Mouse (Mus musculus): ENCODE results near the gene Trak1. TPM values are rescaled to one million over a fixed set of nuclear protein-coding genes. Genes with fewer than 3 reads are reported as not detected.

Trak1 gene
- polyA plus RNA-seq, 1 experiment from 2014 or later, result 32.2 TPM

- ATAC-seq (ENCODE audit: extremely low read depth, insufficient number of reproducible peaks, low FRiP score, low TSS enrichment), result no peak
- no peak overlapping the region for H3K9ac ChIP-seq
- 74% methylated on average over 6 of the region's 6 CpGs for WGBS
- H3K27ac ChIP-seq (replicated peaks), result no peak overlapping the region
- H3K4me2 ChIP-seq, result no peak overlapping the region
- H3K36me3 ChIP-seq, result no peaks in the 10 kb centered on the region
- no peaks in the 10 kb centered on the region for H3K9me3 ChIP-seq
- H3K27me3 ChIP-seq (replicated peaks), result no peaks in the 10 kb centered on the region
- H3K4me1 ChIP-seq, result peaks cover 69% of the 10 kb centered on the region
- H3K4me3 ChIP-seq, result no peak overlapping the region
These were observed 126.3 kb downstream of the Trak1 start for GRCm38 (mm10) chr9:121423621-121424020.

- no peak overlapping the region for H3K4me3 ChIP-seq
- 86% methylated on average over 16 of the region's 16 CpGs for WGBS
- no peaks in the 10 kb centered on the region for H3K36me3 ChIP-seq
- no peaks in the 10 kb centered on the region for H3K9me3 ChIP-seq
- H3K27ac ChIP-seq (replicated peaks), result no peak overlapping the region
- H3K27me3 ChIP-seq (replicated peaks), result no peaks in the 10 kb centered on the region
- no peak overlapping the region for H3K9ac ChIP-seq
- peaks cover 71% of the 10 kb centered on the region for H3K4me1 ChIP-seq
- no peak overlapping the region for H3K4me2 ChIP-seq
- no peak for ATAC-seq (ENCODE audit: extremely low read depth, insufficient number of reproducible peaks, low FRiP score, low TSS enrichment)
These were observed 127.2 kb downstream of the Trak1 start for GRCm38 (mm10) chr9:121424281-121425164.

GRCm38 (mm10) chr9:121426451-121426850 is 129.1 kb downstream of the Trak1 start:
- Histone ChIP-seq H3K27me3 (replicated peaks) (no peaks in the 10 kb centered on the region), H3K9ac (no peak overlapping the region), H3K4me3 (no peak overlapping the region), H3K9me3 (no peaks in the 10 kb centered on the region), H3K27ac (replicated peaks) (peak overlapping the region; percentile 37), H3K36me3 (no peaks in the 10 kb centered on the region), H3K4me1 (peaks cover 74% of the 10 kb centered on the region), H3K4me2 (no peak overlapping the region)
- ATAC-seq (ENCODE audit: extremely low read depth, insufficient number of reproducible peaks, low FRiP score, low TSS enrichment), result no peak
- WGBS, result 48% methylated on average over 3 of the region's 3 CpGs

GRCm38 (mm10) chr9:121426902-121427301 is 129.6 kb downstream of the Trak1 start:
- H3K4me1 ChIP-seq, result peaks cover 69% of the 10 kb centered on the region
- no peak overlapping the region for H3K4me3 ChIP-seq
- H3K4me2 ChIP-seq, result no peak overlapping the region
- H3K27me3 ChIP-seq (replicated peaks), result no peaks in the 10 kb centered on the region
- H3K36me3 ChIP-seq, result 0 out of 2 replicates have a peak, but pooled peaks cover under 1% of the 10 kb centered on the region
- no peak for ATAC-seq (ENCODE audit: extremely low read depth, insufficient number of reproducible peaks, low FRiP score, low TSS enrichment)
- no peak overlapping the region for H3K9ac ChIP-seq
- 81% methylated on average over 5 of the region's 5 CpGs for WGBS
- peak overlapping the region; percentile 37 for H3K27ac ChIP-seq (replicated peaks)
- no peaks in the 10 kb centered on the region for H3K9me3 ChIP-seq

- H3K4me3 ChIP-seq, result no peak overlapping the region
- no peaks in the 10 kb centered on the region for H3K27me3 ChIP-seq (replicated peaks)
- H3K9ac ChIP-seq, result no peak overlapping the region
- peak overlapping the region; percentile 33; the same call in 1 of the 2 replicates for H3K27ac ChIP-seq (replicated peaks)
- ATAC-seq (ENCODE audit: extremely low read depth, insufficient number of reproducible peaks, low FRiP score, low TSS enrichment), result no peak
- no peak overlapping the region for H3K4me2 ChIP-seq
- H3K4me1 ChIP-seq, result peaks cover 62% of the 10 kb centered on the region
- 78% methylated on average over 7 of the region's 7 CpGs for WGBS
- peaks cover 10% of the 10 kb centered on the region for H3K36me3 ChIP-seq
- H3K9me3 ChIP-seq, result no peaks in the 10 kb centered on the region
These were observed 132.3 kb downstream of the Trak1 start for GRCm38 (mm10) chr9:121429592-121429991.

GRCm38 (mm10) chr9:121430379-121430778 is 133.1 kb downstream of the Trak1 start:
- Histone ChIP-seq H3K4me3 (no peak overlapping the region), H3K4me2 (peak overlapping the region; percentile 2; the same call in 1 of the 2 replicates), H3K9me3 (no peaks in the 10 kb centered on the region), H3K36me3 (peaks cover 10% of the 10 kb centered on the region), H3K27me3 (replicated peaks) (no peaks in the 10 kb centered on the region), H3K4me1 (peaks cover 64% of the 10 kb centered on the region), H3K27ac (replicated peaks) (peak overlapping the region; percentile 33), H3K9ac (0 out of 2 replicates have a peak overlapping the region, but pooled peaks have one; percentile 6)
- no peak for ATAC-seq (ENCODE audit: extremely low read depth, insufficient number of reproducible peaks, low FRiP score, low TSS enrichment)
- WGBS, result 30% methylated on average over 6 of the region's 6 CpGs

- Histone ChIP-seq H3K4me2 (no peak overlapping the region), H3K9me3 (no peaks in the 10 kb centered on the region), H3K27me3 (replicated peaks) (no peaks in the 10 kb centered on the region), H3K36me3 (peaks cover 10% of the 10 kb centered on the region), H3K9ac (no peak overlapping the region), H3K27ac (replicated peaks) (peak overlapping the region; percentile 75; the same call in 1 of the 2 replicates), H3K4me1 (peaks cover 57% of the 10 kb centered on the region), H3K4me3 (no peak overlapping the region)
- no peak for ATAC-seq (ENCODE audit: extremely low read depth, insufficient number of reproducible peaks, low FRiP score, low TSS enrichment)
- WGBS, result 79% methylated on average over 15 of the region's 15 CpGs
These were observed 136.6 kb downstream of the Trak1 start for GRCm38 (mm10) chr9:121433745-121434528.

GRCm38 (mm10) chr9:121435332-121435956 is 138.1 kb downstream of the Trak1 start:
- WGBS, result 32% methylated on average over 3 of the region's 3 CpGs
- ATAC-seq (ENCODE audit: extremely low read depth, insufficient number of reproducible peaks, low FRiP score, low TSS enrichment), result no peak
- peak overlapping the region; percentile 75 for H3K27ac ChIP-seq (replicated peaks)
- no peaks in the 10 kb centered on the region for H3K27me3 ChIP-seq (replicated peaks)
- no peaks in the 10 kb centered on the region for H3K9me3 ChIP-seq
- H3K36me3 ChIP-seq, result peaks cover 11% of the 10 kb centered on the region
- no peak overlapping the region for H3K4me2 ChIP-seq
- peaks cover 47% of the 10 kb centered on the region for H3K4me1 ChIP-seq
- H3K9ac ChIP-seq, result peak overlapping the region; percentile 41; the same call in 1 of the 2 replicates
- no peak overlapping the region for H3K4me3 ChIP-seq

- ATAC-seq (ENCODE audit: extremely low read depth, insufficient number of reproducible peaks, low FRiP score, low TSS enrichment), result no peak
- WGBS, result 11% methylated on average over 1 of the region's 1 CpGs
- H3K9ac ChIP-seq, result peak overlapping the region; percentile 50; the same call in 1 of the 2 replicates
These were observed 139.2 kb downstream of the Trak1 start for GRCm38 (mm10) chr9:121436501-121436900.

GRCm38 (mm10) chr9:121442145-121442544 is 144.8 kb downstream of the Trak1 start:
- Histone ChIP-seq H3K4me1 (peaks cover 4% of the 10 kb centered on the region), H3K27me3 (replicated peaks) (no peaks in the 10 kb centered on the region), H3K9me3 (no peaks in the 10 kb centered on the region), H3K4me2 (no peak overlapping the region), H3K36me3 (peaks cover 67% of the 10 kb centered on the region), H3K9ac (no peak overlapping the region), H3K4me3 (no peak overlapping the region), H3K27ac (replicated peaks) (no peak overlapping the region)
- WGBS, result 79% methylated on average over 1 of the region's 1 CpGs
- ATAC-seq (ENCODE audit: extremely low read depth, insufficient number of reproducible peaks, low FRiP score, low TSS enrichment), result no peak

More at GRCm38 (mm10) chr9:121436501-121436900, 139.2 kb downstream of the Trak1 start:
- Histone ChIP-seq H3K4me1 (peaks cover 41% of the 10 kb centered on the region), H3K27me3 (replicated peaks) (no peaks in the 10 kb centered on the region), H3K36me3 (peaks cover 21% of the 10 kb centered on the region), H3K9me3 (no peaks in the 10 kb centered on the region), H3K4me2 (no peak overlapping the region), H3K27ac (replicated peaks) (peak overlapping the region; percentile 75), H3K4me3 (no peak overlapping the region)
